Mouse (Mus musculus) mesoderm, embryonic 11.5 days (tissue): ENCODE results near the gene Fasl.
A peak's percentile ranks its signal among the peaks of the same experiment; 100 is the strongest.

Experiments used
- DNase-seq: peaks from one replicate; pipeline ENCODE4 v3.0.0-alpha.2; 2012; ENCODE audit warnings: low read depth, low spot score

Fasl gene

GRCm38 (mm10) chr1:161761556-161761955 lies 26.7 kb downstream of the Fasl start:
- no peak for DNase-seq

GRCm38 (mm10) chr1:161756547-161756946 lies 31.7 kb downstream of the Fasl start:
- DNase-seq: no peak

- no peak for DNase-seq
These were observed 37.0 kb downstream of the Fasl start for GRCm38 (mm10) chr1:161751311-161751710.

- DNase-seq: no peak
These were observed 37.7 kb downstream of the Fasl start for GRCm38 (mm10) chr1:161750471-161751041.

- DNase-seq: no peak
These were observed 39.6 kb downstream of the Fasl start for GRCm38 (mm10) chr1:161748685-161749084.

- DNase-seq: peak; percentile 53
These were observed 40.2 kb downstream of the Fasl start for GRCm38 (mm10) chr1:161748138-161748537.

GRCm38 (mm10) chr1:161746542-161747302 lies 41.6 kb downstream of the Fasl start:
- no peak for DNase-seq

GRCm38 (mm10) chr1:161744855-161745254 lies 43.4 kb downstream of the Fasl start:
- no peak for DNase-seq

GRCm38 (mm10) chr1:161744209-161744608 lies 44.1 kb downstream of the Fasl start:
- DNase-seq: no peak

GRCm38 (mm10) chr1:161742481-161743267 lies 45.6 kb downstream of the Fasl start:
- DNase-seq: no peak

GRCm38 (mm10) chr1:161736848-161737247 lies 51.4 kb downstream of the Fasl start:
- DNase-seq: peak; percentile 44

GRCm38 (mm10) chr1:161736255-161736654 lies 52.0 kb downstream of the Fasl start:
- DNase-seq: no peak

- peak; percentile 13 for DNase-seq
These were observed 52.7 kb downstream of the Fasl start for GRCm38 (mm10) chr1:161735465-161736046.

- DNase-seq: no peak
These were observed 53.5 kb downstream of the Fasl start for GRCm38 (mm10) chr1:161734741-161735211.

- no peak for DNase-seq
These were observed 54.0 kb downstream of the Fasl start for GRCm38 (mm10) chr1:161734314-161734713.
